ENCODE assay signal across 8 mouse cellular contexts in genomic region chr7:132597251-132598041, GRCm38 (mm10). TPM values are rescaled to one million over a fixed set of nuclear protein-coding genes. Genes with fewer than 3 reads are reported as not detected.
DNase-seq lines count a peak whose midpoint lies in the region; ATAC-seq and TF ChIP-seq lines count a peak whose summit lies in the region.

No protein-coding gene starts in this region.

- ATAC-seq in common myeloid progenitor, adult 5-6 weeks (replicated peaks; ENCODE audit: low read depth, poor library complexity, severe bottlenecking), result peak; percentile 14
- peak; percentile 47; the same call in 1 of the 2 replicates for ATAC-seq in liver, embryonic 15.5 days (ENCODE audit: insufficient read depth)
- ATAC-seq in stomach, embryonic 16.5 days (ENCODE audit: insufficient read depth, low FRiP score), result peak; percentile 42; the same call in 1 of the 2 replicates

- H3K9ac ChIP-seq in liver, embryonic 15.5 days, result peak overlapping the region; percentile 25; the same call in 1 of the 2 replicates
- H3K9ac ChIP-seq in stomach, embryonic 16.5 days (ENCODE audit: low read length), result peak overlapping the region; percentile 53; the same call in 1 of the 2 replicates

- H3K27ac ChIP-seq in hindbrain, embryonic 10.5 days, result peak overlapping the region; percentile 66; the same call in 1 of the 2 replicates
- no peak overlapping the region for H3K27ac ChIP-seq in liver, embryonic 15.5 days (replicated peaks)
- H3K27ac ChIP-seq in stomach, embryonic 16.5 days (ENCODE audit: low read length), result no peak overlapping the region

- H3K4me3 ChIP-seq in lung, adult 2 months (replicated peaks; ENCODE audit: extremely low read depth, low read depth, low read length), result peak overlapping the region; percentile 31
- H3K4me3 ChIP-seq in hindbrain, embryonic 10.5 days, result peak overlapping the region; percentile 61
- peak overlapping the region; percentile 50 for H3K4me3 ChIP-seq in liver, embryonic 15.5 days (replicated peaks)
- H3K4me3 ChIP-seq in stomach, embryonic 16.5 days (replicated peaks; ENCODE audit: low read length), result peak overlapping the region; percentile 45

- no peak for TF ChIP-seq POLR2A in lung, adult 2 months (IDR thresholded peaks at IDR 0.05; ENCODE audit: borderline replicate concordance, extremely low read depth, low read depth, low read length)

- no peak for TF ChIP-seq CTCF in lung, adult 2 months (IDR thresholded peaks at IDR 0.05; ENCODE audit: insufficient read depth, low read length)

- no peak for DNase-seq in lung, adult 2 months
- DNase-seq in lung, postnatal 25 days (ENCODE audit: low spot score), result no peak
- peak; percentile 64 for DNase-seq in hindbrain, embryonic 10.5 days (ENCODE audit: low spot score)
- DNase-seq in urinary bladder, postnatal 25 days (ENCODE audit: low spot score), result no peak
- DNase-seq in cerebellum, adult 9-10 months, result no peak

- peaks cover 3% of the 10 kb centered on the region; the same call in 1 of the 2 replicates for H3K4me1 ChIP-seq in lung, adult 2 months (ENCODE audit: control insufficient read depth, insufficient read depth, low read length)
- H3K4me1 ChIP-seq in hindbrain, embryonic 10.5 days (replicated peaks), result peaks cover 53% of the 10 kb centered on the region
- peaks cover 58% of the 10 kb centered on the region for H3K4me1 ChIP-seq in liver, embryonic 15.5 days (replicated peaks)
- H3K4me1 ChIP-seq in stomach, embryonic 16.5 days (ENCODE audit: control insufficient read depth, insufficient read depth, low read length), result peaks cover 9% of the 10 kb centered on the region

- peak overlapping the region; percentile 79 for H3K4me2 ChIP-seq in liver, embryonic 15.5 days
- H3K4me2 ChIP-seq in stomach, embryonic 16.5 days (ENCODE audit: low read depth, low read length), result peak overlapping the region; percentile 76

- H3K27me3 ChIP-seq in hindbrain, embryonic 10.5 days (ENCODE audit: insufficient read depth, poor library complexity, severe bottlenecking), result peaks cover 93% of the 10 kb centered on the region
- peaks cover 94% of the 10 kb centered on the region for H3K27me3 ChIP-seq in liver, embryonic 15.5 days
- peaks cover 71% of the 10 kb centered on the region for H3K27me3 ChIP-seq in stomach, embryonic 16.5 days (ENCODE audit: control insufficient read depth, insufficient read depth, low read length)

- no peaks in the 10 kb centered on the region for H3K36me3 ChIP-seq in hindbrain, embryonic 10.5 days
- no peaks in the 10 kb centered on the region for H3K36me3 ChIP-seq in liver, embryonic 15.5 days (replicated peaks)
- no peaks in the 10 kb centered on the region for H3K36me3 ChIP-seq in stomach, embryonic 16.5 days (ENCODE audit: control insufficient read depth, insufficient read depth, low read length)

- H3K9me3 ChIP-seq in hindbrain, embryonic 10.5 days, result no peaks in the 10 kb centered on the region
- no peaks in the 10 kb centered on the region for H3K9me3 ChIP-seq in liver, embryonic 15.5 days (replicated peaks)
- no peaks in the 10 kb centered on the region for H3K9me3 ChIP-seq in stomach, embryonic 16.5 days (replicated peaks; ENCODE audit: control insufficient read depth, low read length)

- 2% methylated on average over 59 of the region's 60 CpGs for WGBS in lung, adult 2 months
- under 1% methylated on average over 60 of the region's 60 CpGs for WGBS in hindbrain, embryonic 10.5 days
- under 1% methylated on average over 59 of the region's 60 CpGs for WGBS in liver, embryonic 15.5 days (ENCODE audit: insufficient replicate concordance)
- under 1% methylated on average over 55 of the region's 60 CpGs for WGBS in stomach, embryonic 16.5 days

RNA-seq across cellular contexts. Expression of gene Nkx1-2, which starts 2.0 kb away (rescaled TPM):
- polyA plus RNA-seq in lung, adult 2 months (2012; rRNA removed), result not detected in 2 replicates
- total RNA-seq in common myeloid progenitor, adult 5-6 weeks (2017), result under 0.01 TPM in 1 of 2 replicates, not detected in the other
- 1.1 and 1.3 TPM in 2 replicates for polyA plus RNA-seq in hindbrain, embryonic 10.5 days (2016; fragmentation: Nextera tagmentation; extraction: Ambion mirVana)
- polyA plus RNA-seq in liver, embryonic 15.5 days (2015; fragmentation: Nextera tagmentation; extraction: Ambion mirVana), result not detected in 2 replicates
- polyA plus RNA-seq in stomach, embryonic 16.5 days (2015; fragmentation: Nextera tagmentation; extraction: Ambion mirVana), result not detected in 2 replicates

RNA-seq across cellular contexts. Expression of gene Lhpp, which starts 13.0 kb away (rescaled TPM):
- 12.4 and 17.1 TPM in 2 replicates for polyA plus RNA-seq in lung, adult 2 months (2012; rRNA removed)
- 11.6 and 11.7 TPM in 2 replicates for total RNA-seq in common myeloid progenitor, adult 5-6 weeks (2017)
- 18.0 and 18.9 TPM in 2 replicates for polyA plus RNA-seq in hindbrain, embryonic 10.5 days (2016; fragmentation: Nextera tagmentation; extraction: Ambion mirVana)
- 4.8 and 5.0 TPM in 2 replicates for polyA plus RNA-seq in liver, embryonic 15.5 days (2015; fragmentation: Nextera tagmentation; extraction: Ambion mirVana)
- polyA plus RNA-seq in stomach, embryonic 16.5 days (2015; fragmentation: Nextera tagmentation; extraction: Ambion mirVana), result 12.7 and 13.5 TPM in 2 replicates

RNA-seq across cellular contexts. Expression of gene Oat, which starts 21.2 kb away (rescaled TPM):
- polyA plus RNA-seq in lung, adult 2 months (2012; rRNA removed), result 126 and 152 TPM in 2 replicates
- 115 and 117 TPM in 2 replicates for total RNA-seq in common myeloid progenitor, adult 5-6 weeks (2017)
- 121 and 139 TPM in 2 replicates for polyA plus RNA-seq in hindbrain, embryonic 10.5 days (2016; fragmentation: Nextera tagmentation; extraction: Ambion mirVana)
- 57.2 and 57.6 TPM in 2 replicates for polyA plus RNA-seq in liver, embryonic 15.5 days (2015; fragmentation: Nextera tagmentation; extraction: Ambion mirVana)
- polyA plus RNA-seq in stomach, embryonic 16.5 days (2015; fragmentation: Nextera tagmentation; extraction: Ambion mirVana), result 356 and 377 TPM in 2 replicates
